ENCODE assay signal across 13 mouse cellular contexts in genomic region chr5:74765061-74765767, GRCm38 (mm10).
A peak's percentile ranks its signal among the peaks of the same experiment; 100 is the strongest.
DNase-seq lines count a peak whose midpoint lies in the region; ATAC-seq lines count a peak whose summit lies in the region.
"Had no signal": no experiment of that assay in that cellular context is flagged by ENCODE, and none has a peak within 500 bp of the region (broad histone marks: within the 10 kb centered on the region; RNA-seq: fewer than 3 reads in every experiment).

No protein-coding gene starts in this region.

- DNase-seq in cerebellum, adult 8-10 months = peak; percentile 2
- peak; percentile 9 for DNase-seq in hindbrain, embryonic 11.5 days (ENCODE audit: low spot score)
- DNase-seq in hindbrain, embryonic 10.5 days (ENCODE audit: low spot score) = no peak
- DNase-seq in midbrain, embryonic 14.5 days = peak; percentile 37
- no peak for DNase-seq in frontal cortex, postnatal 36 days (ENCODE audit: low spot score in 2 of 2)
- DNase-seq: gastrocnemius, postnatal 36 days; heart, postnatal 36 days; thymus, postnatal 25 days had no signal

- WGBS in hindbrain, embryonic 11.5 days = 47% methylated on average over 9 of the region's 9 CpGs
- WGBS in hindbrain, embryonic 10.5 days = 48% methylated on average over 9 of the region's 9 CpGs
- WGBS in midbrain, embryonic 14.5 days = 31% methylated on average over 9 of the region's 9 CpGs
- 34% methylated on average over 9 of the region's 9 CpGs for WGBS in midbrain, embryonic 16.5 days
- 23% methylated on average over 9 of the region's 9 CpGs for WGBS in hindbrain, embryonic 15.5 days

- H3K4me1 ChIP-seq in hindbrain, embryonic 11.5 days (replicated peaks; ENCODE audit: control insufficient read depth, insufficient read depth, low read length) = no peaks in the 10 kb centered on the region
- peaks cover 26% of the 10 kb centered on the region for H3K4me1 ChIP-seq in hindbrain, embryonic 10.5 days (replicated peaks)
- peaks cover 6% of the 10 kb centered on the region; the same call in 1 of the 2 replicates for H3K4me1 ChIP-seq in midbrain, embryonic 14.5 days (ENCODE audit: control insufficient read depth, insufficient read depth, low read length)
- no peaks in the 10 kb centered on the region for H3K4me1 ChIP-seq in midbrain, embryonic 16.5 days (ENCODE audit: control insufficient read depth, insufficient read depth, low read length)
- H3K4me1 ChIP-seq in hindbrain, embryonic 15.5 days (replicated peaks) = peaks cover 5% of the 10 kb centered on the region
- H3K4me1 ChIP-seq: limb, embryonic 13.5 days had no signal

- no peaks in the 10 kb centered on the region for H3K9me3 ChIP-seq in hindbrain, embryonic 11.5 days (ENCODE audit: control insufficient read depth, low read length)
- no peaks in the 10 kb centered on the region for H3K9me3 ChIP-seq in hindbrain, embryonic 10.5 days
- H3K9me3 ChIP-seq in midbrain, embryonic 14.5 days (ENCODE audit: control insufficient read depth, low read length) = no peaks in the 10 kb centered on the region
- H3K9me3 ChIP-seq in midbrain, embryonic 16.5 days (replicated peaks; ENCODE audit: control insufficient read depth, low read length, poor library complexity, severe bottlenecking) = no peaks in the 10 kb centered on the region
- H3K9me3 ChIP-seq in hindbrain, embryonic 15.5 days = no peaks in the 10 kb centered on the region
- H3K9me3 ChIP-seq: limb, embryonic 13.5 days had no signal

- no peak overlapping the region for H3K4me3 ChIP-seq in hindbrain, embryonic 11.5 days (ENCODE audit: low read depth, low read length)
- no peak overlapping the region for H3K4me3 ChIP-seq in hindbrain, embryonic 10.5 days
- no peak overlapping the region for H3K4me3 ChIP-seq in midbrain, embryonic 14.5 days (replicated peaks; ENCODE audit: low read depth, low read length)
- H3K4me3 ChIP-seq in midbrain, embryonic 16.5 days (ENCODE audit: low read depth, low read length) = no peak overlapping the region
- H3K4me3 ChIP-seq in hindbrain, embryonic 15.5 days = no peak overlapping the region
- H3K4me3 ChIP-seq: limb, embryonic 13.5 days had no signal

- H3K27ac ChIP-seq in hindbrain, embryonic 11.5 days (ENCODE audit: low read depth, low read length) = no peak overlapping the region
- no peak overlapping the region for H3K27ac ChIP-seq in hindbrain, embryonic 10.5 days
- H3K27ac ChIP-seq in midbrain, embryonic 14.5 days (replicated peaks; ENCODE audit: low read depth, low read length) = no peak overlapping the region
- H3K27ac ChIP-seq in midbrain, embryonic 16.5 days (ENCODE audit: low read length) = no peak overlapping the region
- no peak overlapping the region; the same call in 1 of the 2 replicates for H3K27ac ChIP-seq in hindbrain, embryonic 15.5 days (replicated peaks)
- H3K27ac ChIP-seq: limb, embryonic 13.5 days; macrophage had no signal

- H3K9ac ChIP-seq in hindbrain, embryonic 11.5 days (ENCODE audit: low read depth, low read length) = no peak overlapping the region
- H3K9ac ChIP-seq in midbrain, embryonic 14.5 days (replicated peaks; ENCODE audit: low read length) = no peak overlapping the region
- H3K9ac ChIP-seq in midbrain, embryonic 16.5 days (ENCODE audit: low read depth, low read length) = no peak overlapping the region
- no peak overlapping the region for H3K9ac ChIP-seq in hindbrain, embryonic 15.5 days
- H3K9ac ChIP-seq: limb, embryonic 13.5 days had no signal

- no peak overlapping the region for H3K4me2 ChIP-seq in hindbrain, embryonic 11.5 days (replicated peaks; ENCODE audit: low read depth, low read length)
- no peak overlapping the region for H3K4me2 ChIP-seq in midbrain, embryonic 14.5 days (ENCODE audit: low read length)
- H3K4me2 ChIP-seq in midbrain, embryonic 16.5 days (ENCODE audit: low read length) = no peak overlapping the region
- H3K4me2 ChIP-seq in hindbrain, embryonic 15.5 days = no peak overlapping the region
- H3K4me2 ChIP-seq: limb, embryonic 13.5 days had no signal

- no peaks in the 10 kb centered on the region for H3K36me3 ChIP-seq in hindbrain, embryonic 11.5 days (ENCODE audit: control insufficient read depth, insufficient read depth, low read length)
- no peaks in the 10 kb centered on the region for H3K36me3 ChIP-seq in hindbrain, embryonic 10.5 days
- no peaks in the 10 kb centered on the region for H3K36me3 ChIP-seq in midbrain, embryonic 14.5 days (ENCODE audit: control insufficient read depth, insufficient read depth, low read length)
- no peaks in the 10 kb centered on the region for H3K36me3 ChIP-seq in midbrain, embryonic 16.5 days (ENCODE audit: control insufficient read depth, insufficient read depth, low read length)
- H3K36me3 ChIP-seq in hindbrain, embryonic 15.5 days = no peaks in the 10 kb centered on the region
- H3K36me3 ChIP-seq: limb, embryonic 13.5 days had no signal

- no peaks in the 10 kb centered on the region for H3K27me3 ChIP-seq in hindbrain, embryonic 11.5 days (ENCODE audit: control insufficient read depth, insufficient read depth, low read length)
- H3K27me3 ChIP-seq in hindbrain, embryonic 10.5 days (ENCODE audit: insufficient read depth, poor library complexity, severe bottlenecking) = no peaks in the 10 kb centered on the region
- H3K27me3 ChIP-seq in midbrain, embryonic 14.5 days (ENCODE audit: control insufficient read depth, insufficient read depth, low read length) = no peaks in the 10 kb centered on the region
- H3K27me3 ChIP-seq in midbrain, embryonic 16.5 days (ENCODE audit: control insufficient read depth, insufficient read depth, low read depth, low read length) = no peaks in the 10 kb centered on the region
- no peaks in the 10 kb centered on the region for H3K27me3 ChIP-seq in hindbrain, embryonic 15.5 days
- H3K27me3 ChIP-seq: limb, embryonic 13.5 days had no signal

- ATAC-seq in cerebellum, adult (ENCODE audit: insufficient number of reproducible peaks, low FRiP score, low TSS enrichment) = no peak
- no peak for ATAC-seq in hindbrain, embryonic 11.5 days (ENCODE audit: low FRiP score)
- ATAC-seq in midbrain, embryonic 14.5 days (ENCODE audit: low FRiP score, low TSS enrichment) = no peak
- ATAC-seq in midbrain, embryonic 16.5 days = no peak
- ATAC-seq in hindbrain, embryonic 15.5 days (ENCODE audit: low FRiP score, low read depth) = 0 out of 2 replicates have a peak, but pooled peaks have one; percentile 34

Comparison
In these comparisons a context has a peak if more than half of its experiments do, and no peak if none do; other contexts are left out.
1. DNase-seq: peak in cerebellum, adult 8-10 months (single experiment), hindbrain, embryonic 11.5 days (single experiment) and midbrain, embryonic 14.5 days (single experiment); none in hindbrain, embryonic 10.5 days (single experiment) and frontal cortex, postnatal 36 days (0 of 2).